Mouse (Mus musculus) telencephalon, adult 2 months (tissue): ENCODE results near the gene 4930524B15Rik.
"Not testable (repeated sequence)": the region's sequence is repeated elsewhere in the genome, so short reads cannot be mapped to it uniquely, and the experiment has no call there.

Source experiments
- DNase-seq: peaks from one replicate; pipeline ENCODE4 v3.0.0-alpha.2; 2011; ENCODE audit warnings: low read depth, low spot score

The 4930524B15Rik gene

GRCm38 (mm10) chr11:31965256-31966134 lies at the start of gene 4930524B15Rik:
4930524B15Rik (plus strand) TSS chr11:31965592.
- DNase-seq: no peak

GRCm38 (mm10) chr11:31917769-31918168 lies 47.6 kb upstream of the 4930524B15Rik start:
- DNase-seq: no peak

GRCm38 (mm10) chr11:31930051-31930450 lies 35.3 kb upstream of the 4930524B15Rik start:
- no peak for DNase-seq

DNA sequence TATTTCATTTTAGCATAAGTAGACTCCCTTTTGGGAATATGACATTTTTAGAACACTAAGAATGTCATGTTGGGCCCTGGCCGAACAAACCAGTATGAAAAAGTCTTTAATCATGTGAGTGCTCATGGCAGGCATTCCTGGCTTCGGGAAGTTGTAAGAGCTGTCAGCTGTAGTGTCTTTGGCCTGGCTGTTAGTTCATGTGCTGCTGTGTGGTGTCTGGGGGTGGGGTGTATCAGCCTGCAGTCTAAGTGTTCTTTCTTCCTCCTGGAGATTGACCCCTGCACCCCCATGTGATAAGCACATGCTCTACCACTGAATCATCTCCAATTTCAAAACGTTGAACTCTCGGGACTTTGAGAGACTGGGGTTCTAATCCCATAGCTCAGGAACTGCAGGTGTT lies 29.7 kb upstream of the 4930524B15Rik start:
- no peak for DNase-seq

GRCm38 (mm10) chr11:31936910-31937525 lies 28.4 kb upstream of the 4930524B15Rik start:
- DNase-seq: peak; percentile 67

- DNase-seq: peak; percentile 79
These were observed 24.3 kb upstream of the 4930524B15Rik start for GRCm38 (mm10) chr11:31940898-31941639.

- DNase-seq: peak; percentile 41
These were observed 23.5 kb upstream of the 4930524B15Rik start for GRCm38 (mm10) chr11:31941640-31942638.

DNA sequence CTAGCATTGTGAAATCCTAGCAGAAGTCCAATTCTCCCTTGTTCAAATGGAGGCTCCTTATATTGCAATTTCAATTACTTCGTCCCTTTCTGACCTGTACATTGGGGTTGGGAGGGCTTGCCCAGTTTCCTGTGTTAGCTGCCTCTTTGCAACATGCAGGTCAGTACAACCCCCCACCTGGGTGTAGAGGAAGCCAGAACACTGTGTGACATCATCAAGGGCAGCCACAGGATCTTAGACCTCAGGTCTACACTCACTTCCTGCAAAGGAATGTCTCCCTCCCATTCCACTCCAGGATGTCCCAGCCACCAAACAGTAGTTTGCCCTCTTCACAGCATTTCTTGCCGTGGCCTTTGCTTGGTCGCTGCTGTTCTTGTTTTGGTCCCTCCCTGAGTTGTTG lies 19.9 kb upstream of the 4930524B15Rik start:
- DNase-seq: no peak

- peak; percentile 50 for DNase-seq
These were observed 16.7 kb upstream of the 4930524B15Rik start for GRCm38 (mm10) chr11:31948462-31949330.

DNA sequence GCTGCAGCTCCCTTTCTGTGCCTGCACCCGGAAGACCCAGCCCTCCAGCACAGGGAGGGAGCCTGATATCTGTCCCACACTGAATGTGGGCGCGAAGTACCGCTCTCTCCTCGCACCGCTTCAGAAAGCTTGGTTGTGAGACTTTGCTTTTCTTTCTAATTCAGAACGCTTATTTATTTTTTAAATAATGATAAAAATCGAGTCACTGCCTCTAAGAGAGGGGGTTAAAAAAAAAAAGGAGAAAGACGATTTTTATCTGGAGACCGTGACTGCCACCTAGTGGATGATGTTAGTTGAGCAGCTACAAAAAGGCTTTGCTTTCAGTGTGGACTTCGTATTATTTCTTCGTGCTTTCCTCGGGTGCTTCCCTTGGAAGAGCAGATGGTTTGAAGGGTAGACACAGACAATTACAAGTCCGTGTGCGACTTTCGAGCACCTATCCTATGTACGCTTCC lies 16.0 kb upstream of the 4930524B15Rik start:
- DNase-seq: peak; percentile 84

GRCm38 (mm10) chr11:31960071-31960470 lies 5.3 kb upstream of the 4930524B15Rik start:
- no peak for DNase-seq

GRCm38 (mm10) chr11:31963993-31964392 lies 1.4 kb upstream of the 4930524B15Rik start:
- no peak for DNase-seq

DNA sequence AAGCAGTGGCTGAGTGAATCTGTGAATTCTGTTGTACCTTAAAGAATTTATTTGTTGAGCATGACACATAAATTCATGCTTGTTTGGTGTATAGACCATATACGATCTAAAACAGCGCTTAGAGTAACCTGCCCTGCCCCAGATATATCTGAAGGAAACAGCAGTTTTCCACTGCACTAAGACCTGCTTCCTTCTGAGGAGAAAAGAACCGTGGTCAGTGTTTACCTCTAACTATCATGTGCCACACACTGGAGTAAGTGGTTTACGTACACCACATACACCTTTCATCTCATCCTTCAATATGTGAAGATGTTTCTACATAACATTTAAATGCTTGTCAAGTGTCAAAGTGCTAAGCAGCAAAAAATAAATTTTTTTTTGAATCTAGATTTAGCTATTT lies 8.7 kb downstream of the 4930524B15Rik start:
- DNase-seq: no peak

GRCm38 (mm10) chr11:31974826-31975225 lies 9.4 kb downstream of the 4930524B15Rik start:
- DNase-seq: no peak

- no peak for DNase-seq
These were observed 10.3 kb downstream of the 4930524B15Rik start for GRCm38 (mm10) chr11:31975678-31976077.

- no peak for DNase-seq
These were observed 10.7 kb downstream of the 4930524B15Rik start for GRCm38 (mm10) chr11:31976137-31976536.

DNA sequence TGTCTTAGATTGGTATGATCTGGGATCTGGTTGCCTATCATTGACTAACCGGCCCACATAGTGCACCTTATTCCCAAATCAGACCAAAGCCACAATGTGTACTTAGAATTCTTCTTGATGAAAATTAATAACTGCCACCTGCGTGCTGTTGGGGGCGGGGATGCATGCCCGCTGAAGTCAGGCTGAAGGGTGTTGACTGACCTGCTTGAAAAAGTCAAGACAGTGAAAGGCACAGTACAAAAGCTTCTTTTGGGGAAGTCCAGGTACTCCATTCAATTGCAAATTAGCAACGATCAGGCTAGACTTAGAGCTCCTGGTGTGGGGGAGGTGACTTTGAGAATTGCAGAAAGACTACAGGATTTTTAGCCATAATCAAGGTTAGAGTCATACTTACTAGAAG lies 14.7 kb downstream of the 4930524B15Rik start:
- not testable (repeated sequence) for DNase-seq

- DNase-seq: no peak
These were observed 16.4 kb downstream of the 4930524B15Rik start for GRCm38 (mm10) chr11:31981830-31982229.

GRCm38 (mm10) chr11:31982247-31982943 lies 17.0 kb downstream of the 4930524B15Rik start:
- DNase-seq: not testable (repeated sequence)
